Mouse (Mus musculus) layer of hippocampus, postnatal 25 days (tissue): ENCODE results near the gene Ms4a12. TPM values are rescaled to one million over a fixed set of nuclear protein-coding genes. Genes with fewer than 3 reads are reported as not detected.

Experiments
- total RNA-seq, 2 experiments: library from RNA; stranded (reverse); gene quantifications; 2 replicates each; pipeline ENCODE4 v1.2.3; 2021

Gene Ms4a12
- total RNA-seq, 2 experiments from 2014 or later: not detected

Other genes starting within 250 kb of the Ms4a12 start
- gene Ms4a15, start 239.2 kb downstream of the Ms4a12 start, total RNA-seq: not detected
- not detected for gene Ms4a18, start 214.4 kb downstream of the Ms4a12 start, total RNA-seq
- gene Ms4a8a, start 151.3 kb downstream of the Ms4a12 start, total RNA-seq: not detected
- gene 1700017D01Rik, start 101.6 kb downstream of the Ms4a12 start, total RNA-seq: not detected
- gene 1700025F22Rik, start 67.1 kb downstream of the Ms4a12 start, total RNA-seq: not detected
- not detected for gene Ms4a13, start 35.7 kb downstream of the Ms4a12 start, total RNA-seq
- gene Ms4a1, start 33.8 kb upstream of the Ms4a12 start, total RNA-seq: not detected
- not detected for gene Ms4a5, start 51.4 kb upstream of the Ms4a12 start, total RNA-seq
- not detected for gene Ms4a14, start 82.0 kb upstream of the Ms4a12 start, total RNA-seq
- not detected for gene Ms4a7, start 103.7 kb upstream of the Ms4a12 start, total RNA-seq
- under 1 TPM; 0.61 to 0.89 TPM for gene Ms4a4a, start 143.1 kb upstream of the Ms4a12 start, total RNA-seq
- not detected for gene Ms4a4c, start 172.3 kb upstream of the Ms4a12 start, total RNA-seq
- not detected for gene Ms4a4b, start 211.1 kb upstream of the Ms4a12 start, total RNA-seq
- 1 to 10 TPM in 1 of 2 experiments, under 1 TPM in 1; 0.68 to 1.2 TPM for gene Ms4a6c, start 236.9 kb upstream of the Ms4a12 start, total RNA-seq